Mouse (Mus musculus): ENCODE results near the gene Zmynd15. TPM values are rescaled to one million over a fixed set of nuclear protein-coding genes. Genes with fewer than 3 reads are reported as not detected.
"Not testable (repeated sequence)": the region's sequence is repeated elsewhere in the genome, so short reads cannot be mapped to it uniquely, and the experiment has no call there.

Zmynd15 gene
- polyA plus RNA-seq (2012): 0.02 TPM in 1 of 2 replicates, not detected in the other

- TF ChIP-seq GATA1 (IDR thresholded peaks at IDR 0.05; ENCODE audit: low read length): no peak
- no peak for TF ChIP-seq TAL1 (IDR thresholded peaks at IDR 0.05; ENCODE audit: low read length)
- H3K27me3 ChIP-seq (ENCODE audit: control insufficient read depth): peaks cover 50% of the 10 kb centered on the region
These were observed at the start of gene Zmynd15 for GRCm38 (mm10) chr11:70458688-70459600. Gene Zmynd15 (plus strand): TSS chr11:70459433.

DNA sequence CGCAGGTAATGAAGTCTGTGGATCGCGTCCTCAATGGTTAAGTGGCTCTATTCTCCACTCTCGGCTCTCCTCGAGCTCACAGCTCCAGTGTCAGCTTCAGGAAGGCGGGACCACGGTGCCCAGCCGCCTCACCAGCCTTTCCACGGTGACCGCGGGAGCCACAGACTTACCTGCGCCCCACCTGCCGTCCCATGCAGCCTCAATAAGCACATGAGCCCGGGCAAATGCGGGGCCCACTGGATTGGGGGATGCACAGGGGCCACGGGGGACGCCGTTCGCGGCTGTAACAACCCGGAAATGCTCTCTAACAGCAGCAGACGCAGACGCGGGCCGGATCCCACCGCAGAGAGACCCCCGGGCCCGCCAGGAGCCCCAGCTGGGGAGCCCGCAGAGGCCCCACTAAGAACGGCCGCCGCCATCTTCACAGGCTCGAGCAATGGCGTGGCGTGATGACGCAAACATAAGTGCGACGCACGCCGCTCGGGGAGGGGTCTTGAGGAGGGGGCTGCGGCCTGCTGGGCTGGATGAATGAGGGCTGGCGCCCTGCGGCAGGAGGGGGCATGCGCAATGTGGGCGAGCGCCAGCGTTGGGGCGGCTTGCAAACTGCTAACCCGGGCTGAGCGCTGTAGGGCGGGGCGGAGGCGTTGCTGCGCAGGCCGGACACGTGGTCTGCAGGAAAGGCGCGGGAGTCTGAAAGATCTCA lies 49.5 kb upstream of the Zmynd15 start, which contains the start of gene Pelp1:
Pelp1 (minus strand) TSS at position 438 of the 703 bp plus-strand sequence.
- TF ChIP-seq GATA1 (IDR thresholded peaks at IDR 0.05; ENCODE audit: low read length): no peak
- no peak for TF ChIP-seq TAL1 (IDR thresholded peaks at IDR 0.05; ENCODE audit: low read length)
- H3K9me3 ChIP-seq (ENCODE audit: control insufficient read depth, low read length): no peaks in the 10 kb centered on the region
- H3K4me3 ChIP-seq (replicated peaks): peak within 1 kb of the TSS; percentile 94
- H3K36me3 ChIP-seq (ENCODE audit: control insufficient read depth): peaks cover 28% of the 10 kb centered on the region
- H3K27me3 ChIP-seq (ENCODE audit: control insufficient read depth): no peaks in the 10 kb centered on the region; the same call in 1 of the 2 replicates
- peaks cover 36% of the 10 kb centered on the region for H3K4me1 ChIP-seq (ENCODE audit: control insufficient read depth)

More at GRCm38 (mm10) chr11:70458688-70459600, at the start of gene Zmynd15:
- peaks cover 3% of the 10 kb centered on the region; the same call in 1 of the 2 replicates for H3K4me1 ChIP-seq (ENCODE audit: control insufficient read depth)
- peaks cover 10% of the 10 kb centered on the region; the same call in 1 of the 2 replicates for H3K9me3 ChIP-seq (ENCODE audit: control insufficient read depth, low read length)
- H3K4me3 ChIP-seq (replicated peaks): peak within 1 kb of the TSS; percentile 42
- peaks cover 4% of the 10 kb centered on the region for H3K36me3 ChIP-seq (ENCODE audit: control insufficient read depth)

DNA sequence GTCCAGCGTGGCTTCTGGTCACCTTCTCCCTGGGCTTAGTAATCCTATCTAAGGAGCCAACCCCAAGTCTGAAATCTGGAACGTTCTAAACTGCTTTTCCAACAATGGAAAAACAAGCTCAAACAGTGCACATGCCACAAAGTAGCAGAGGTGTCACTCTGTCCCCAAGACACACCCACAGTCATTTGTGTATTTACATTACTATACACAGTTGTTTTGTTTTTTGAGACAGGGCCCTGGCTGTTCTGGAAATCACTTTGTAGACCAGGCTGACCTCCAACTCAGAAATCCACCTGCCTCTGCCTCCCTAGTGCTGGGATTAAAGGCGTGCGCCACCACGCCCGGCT lies 49.0 kb upstream of the Zmynd15 start:
- TF ChIP-seq TAL1 (IDR thresholded peaks at IDR 0.05; ENCODE audit: low read length) (no peak), GATA1 (IDR thresholded peaks at IDR 0.05; ENCODE audit: low read length) (no peak)
- Histone ChIP-seq H3K9me3 (ENCODE audit: control insufficient read depth, low read length) (no peaks in the 10 kb centered on the region), H3K4me3 (replicated peaks) (peak overlapping the region; percentile 94), H3K27me3 (ENCODE audit: control insufficient read depth) (no peaks in the 10 kb centered on the region; the same call in 1 of the 2 replicates), H3K4me1 (ENCODE audit: control insufficient read depth) (peaks cover 36% of the 10 kb centered on the region), H3K36me3 (ENCODE audit: control insufficient read depth) (peaks cover 23% of the 10 kb centered on the region)

- Histone ChIP-seq H3K36me3 (ENCODE audit: control insufficient read depth) (peaks cover 1% of the 10 kb centered on the region), H3K4me1 (ENCODE audit: control insufficient read depth) (peaks cover 31% of the 10 kb centered on the region), H3K27me3 (ENCODE audit: control insufficient read depth) (no peaks in the 10 kb centered on the region; the same call in 1 of the 2 replicates), H3K9me3 (ENCODE audit: control insufficient read depth, low read length) (no peaks in the 10 kb centered on the region), H3K4me3 (replicated peaks) (no peak overlapping the region)
- TF ChIP-seq GATA1 (IDR thresholded peaks at IDR 0.05; ENCODE audit: low read length) (no peak), TAL1 (IDR thresholded peaks at IDR 0.05; ENCODE audit: low read length) (no peak)
These were observed 46.6 kb upstream of the Zmynd15 start for GRCm38 (mm10) chr11:70412591-70412990.

DNA sequence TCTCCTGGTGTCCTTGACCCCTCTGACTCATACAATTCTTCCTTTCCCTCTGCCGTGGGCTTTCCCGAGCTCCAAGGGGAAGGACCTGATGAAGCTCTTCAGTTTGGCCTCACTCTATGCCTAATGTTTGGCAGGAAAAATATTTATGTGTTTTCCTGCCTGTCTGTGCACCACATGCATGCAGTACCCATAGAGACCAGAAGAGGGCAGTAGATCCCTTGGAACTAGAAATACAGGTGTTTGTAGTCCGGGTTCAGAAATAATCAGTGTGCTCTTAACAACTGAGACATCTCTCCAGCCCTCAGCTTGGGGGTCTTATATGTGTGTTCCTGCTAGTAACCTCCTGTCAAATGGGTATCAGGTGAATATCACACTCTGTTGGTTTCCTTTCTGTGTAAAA lies 45.3 kb upstream of the Zmynd15 start:
- no peaks in the 10 kb centered on the region for H3K9me3 ChIP-seq (ENCODE audit: control insufficient read depth, low read length)
- no peaks in the 10 kb centered on the region; the same call in 1 of the 2 replicates for H3K27me3 ChIP-seq (ENCODE audit: control insufficient read depth)
- no peaks in the 10 kb centered on the region for H3K36me3 ChIP-seq (ENCODE audit: control insufficient read depth)
- H3K4me1 ChIP-seq (ENCODE audit: control insufficient read depth): peaks cover 19% of the 10 kb centered on the region
- TF ChIP-seq GATA1 (IDR thresholded peaks at IDR 0.05; ENCODE audit: low read length) (no peak), TAL1 (IDR thresholded peaks at IDR 0.05; ENCODE audit: low read length) (no peak)
- H3K4me3 ChIP-seq (replicated peaks): no peak overlapping the region

DNA sequence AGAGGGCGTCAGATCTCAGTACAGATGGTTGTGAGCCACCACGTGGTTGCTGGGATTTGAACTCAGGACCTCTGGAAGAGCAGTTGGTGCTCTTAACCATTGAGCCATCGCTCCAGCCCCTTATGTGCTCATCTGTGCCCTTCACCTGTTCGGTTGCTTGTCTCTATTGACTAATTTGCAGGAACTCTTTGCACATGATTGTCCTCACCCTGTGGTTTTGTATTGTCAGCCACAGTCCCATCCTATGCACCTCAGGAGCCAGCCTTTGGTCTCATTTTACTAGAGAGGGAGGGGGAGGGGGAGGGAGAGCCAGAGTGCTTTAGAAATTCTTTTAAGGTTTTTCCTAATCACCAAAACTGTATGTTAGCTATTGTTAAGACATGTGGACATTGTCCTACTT lies 41.0 kb upstream of the Zmynd15 start:
- no peak for TF ChIP-seq TAL1 (IDR thresholded peaks at IDR 0.05; ENCODE audit: low read length)
- TF ChIP-seq GATA1 (IDR thresholded peaks at IDR 0.05; ENCODE audit: low read length): no peak

GRCm38 (mm10) chr11:70419486-70419885 lies 39.7 kb upstream of the Zmynd15 start:
- no peak overlapping the region for H3K4me3 ChIP-seq (replicated peaks)
- no peaks in the 10 kb centered on the region for H3K9me3 ChIP-seq (ENCODE audit: control insufficient read depth, low read length)
- H3K36me3 ChIP-seq (ENCODE audit: control insufficient read depth): no peaks in the 10 kb centered on the region
- H3K27me3 ChIP-seq (ENCODE audit: control insufficient read depth): no peaks in the 10 kb centered on the region; the same call in 1 of the 2 replicates
- peaks cover 2% of the 10 kb centered on the region for H3K4me1 ChIP-seq (ENCODE audit: control insufficient read depth)
- TF ChIP-seq GATA1 (IDR thresholded peaks at IDR 0.05; ENCODE audit: low read length) (no peak), TAL1 (IDR thresholded peaks at IDR 0.05; ENCODE audit: low read length) (no peak)

More for the DNA sequence above, 41.0 kb upstream of the Zmynd15 start:
- Histone ChIP-seq H3K9me3 (ENCODE audit: control insufficient read depth, low read length) (no peaks in the 10 kb centered on the region), H3K4me3 (replicated peaks) (no peak overlapping the region), H3K27me3 (ENCODE audit: control insufficient read depth) (no peaks in the 10 kb centered on the region; the same call in 1 of the 2 replicates), H3K36me3 (ENCODE audit: control insufficient read depth) (no peaks in the 10 kb centered on the region), H3K4me1 (ENCODE audit: control insufficient read depth) (peaks cover 2% of the 10 kb centered on the region)

- H3K9me3 ChIP-seq (ENCODE audit: control insufficient read depth, low read length); H3K4me3 ChIP-seq (replicated peaks); H3K27me3 ChIP-seq (ENCODE audit: control insufficient read depth); H3K36me3 ChIP-seq (ENCODE audit: control insufficient read depth); H3K4me1 ChIP-seq (ENCODE audit: control insufficient read depth): not testable (repeated sequence)
These were observed 32.6 kb upstream of the Zmynd15 start for GRCm38 (mm10) chr11:70426598-70426997.

DNA sequence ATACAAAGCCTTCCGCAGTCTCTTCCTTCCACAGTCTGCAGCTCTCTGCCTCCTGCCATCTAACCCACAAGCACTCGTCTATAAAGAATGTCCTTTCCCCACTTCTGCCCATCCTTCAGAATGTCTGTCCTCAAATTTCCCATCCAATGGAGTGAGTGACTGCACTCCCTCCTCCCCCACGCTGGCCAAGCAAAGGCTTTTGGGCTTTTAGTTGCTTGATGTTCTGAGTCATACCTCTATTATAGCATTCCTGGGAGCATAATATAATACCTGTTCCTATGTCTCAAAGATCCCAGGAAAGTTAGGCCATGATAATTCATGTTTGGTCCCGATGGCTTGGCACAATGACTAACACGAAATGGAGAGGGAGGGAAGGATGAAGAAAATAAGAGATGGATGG lies 27.7 kb upstream of the Zmynd15 start:
- H3K9me3 ChIP-seq (ENCODE audit: control insufficient read depth, low read length): no peaks in the 10 kb centered on the region
- peaks cover 7% of the 10 kb centered on the region for H3K36me3 ChIP-seq (ENCODE audit: control insufficient read depth)
- H3K4me3 ChIP-seq (replicated peaks): peak overlapping the region; percentile 80
- no peaks in the 10 kb centered on the region for H3K27me3 ChIP-seq (ENCODE audit: control insufficient read depth)
- TF ChIP-seq TAL1 (IDR thresholded peaks at IDR 0.05; ENCODE audit: low read length) (no peak), GATA1 (IDR thresholded peaks at IDR 0.05; ENCODE audit: low read length) (no peak)
- peaks cover 40% of the 10 kb centered on the region for H3K4me1 ChIP-seq (ENCODE audit: control insufficient read depth)
